Comparison of ENCODE assay signal across 8 mouse cellular contexts in the genomic region with DNA sequence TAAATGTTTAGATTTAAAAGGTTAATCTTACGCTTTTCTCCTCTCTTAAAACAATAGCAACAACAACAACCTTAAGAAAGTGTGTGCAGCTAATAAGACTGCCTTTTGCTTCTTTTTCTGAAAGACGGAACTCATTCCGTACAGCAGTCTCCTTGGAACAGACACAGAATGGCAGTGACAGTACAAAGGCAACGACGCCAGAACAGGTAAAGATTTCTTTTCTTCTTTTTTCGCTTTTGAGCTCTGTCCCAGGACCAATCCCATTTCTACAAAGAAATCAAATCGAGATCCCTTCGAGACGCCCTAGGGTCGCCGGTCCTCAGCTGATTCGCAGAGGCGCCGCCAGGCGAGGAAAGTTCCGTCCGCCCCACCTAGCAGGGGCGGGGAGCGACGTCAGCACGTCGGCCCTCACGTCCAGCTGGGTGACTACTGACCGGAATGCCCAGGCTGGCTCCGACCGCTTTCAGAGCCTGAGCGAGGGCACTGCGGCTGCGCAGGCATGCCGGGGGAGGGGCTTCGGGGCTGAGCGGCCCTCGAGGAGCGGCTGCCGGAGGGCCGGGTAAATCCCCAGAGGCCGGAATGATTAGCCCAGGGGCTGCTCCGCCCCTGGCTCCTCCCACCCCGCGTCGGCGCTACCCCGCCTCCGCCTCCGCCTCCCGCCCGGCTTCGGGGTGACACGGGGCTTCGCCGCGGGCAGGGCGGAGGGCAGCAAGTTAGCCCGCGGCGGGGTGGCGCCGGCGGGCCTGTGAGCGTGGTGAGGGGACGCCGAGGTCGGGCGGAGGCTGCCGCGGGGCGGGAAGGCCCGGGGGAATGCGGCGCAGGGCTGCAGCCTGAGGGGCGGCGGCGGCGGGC. TPM values are rescaled to one million over a fixed set of nuclear protein-coding genes. Genes with fewer than 3 reads are reported as not detected.
DNase-seq lines count a peak whose midpoint lies in the region; ATAC-seq lines count a peak whose summit lies in the region.

TSS of gene Nbeal1 (plus strand) at position 668 of the 852 bp plus-strand sequence.

- intact Hi-C loops in left cerebral cortex, postnatal 14 days (cut with DNase I) = no loop called here

- H3K4me3 ChIP-seq in intestine, embryonic 14.5 days (ENCODE audit: low read depth, low read length) = peak within 1 kb of the TSS; percentile 70

- peaks cover 6% of the 10 kb centered on the region for H3K4me1 ChIP-seq in intestine, embryonic 14.5 days (replicated peaks; ENCODE audit: control insufficient read depth, insufficient read depth, low read length)

- under 1% methylated on average over 62 of the region's 74 CpGs for WGBS in intestine, embryonic 14.5 days

- peak within 1 kb of the TSS; percentile 71 for H3K9ac ChIP-seq in intestine, embryonic 14.5 days (ENCODE audit: low read length)

- no peaks in the 10 kb centered on the region for H3K27me3 ChIP-seq in intestine, embryonic 14.5 days (replicated peaks; ENCODE audit: control insufficient read depth, insufficient read depth, low read length)

- peak; percentile 98 to 99 for DNase-seq in adrenal gland, adult 18-20 months (ENCODE audit: low spot score in 2 of 2)
- DNase-seq in embryo, embryonic 11 days = peak; percentile 98
- DNase-seq in gastrocnemius, postnatal 25 days = peak; percentile 100
- DNase-seq in intestine, embryonic 14.5 days (ENCODE audit: low spot score) = peak; percentile 96
- DNase-seq in left cerebral cortex, postnatal 14 days (ENCODE audit: low spot score in 2 of 2) = peak; percentile 97
- DNase-seq in mesoderm, embryonic 11.5 days (ENCODE audit: low read depth, low spot score) = peak; percentile 99
- peak; percentile 97 for DNase-seq in right cerebral cortex, postnatal 36 days (ENCODE audit: low spot score in 2 of 2)
- peak; percentile 100 for DNase-seq in yolk sac, embryonic 10.5 days (ENCODE audit: low spot score)

- peak; percentile 99 for ATAC-seq in intestine, embryonic 14.5 days (replicated peaks; ENCODE audit: low FRiP score, low TSS enrichment, low read depth)

- H3K4me2 ChIP-seq in intestine, embryonic 14.5 days (ENCODE audit: low read length) = peak within 1 kb of the TSS; percentile 64

- H3K9me3 ChIP-seq in intestine, embryonic 14.5 days (ENCODE audit: control insufficient read depth, low read length) = no peaks in the 10 kb centered on the region

- H3K36me3 ChIP-seq in intestine, embryonic 14.5 days (ENCODE audit: control insufficient read depth, insufficient read depth, low read length) = peaks cover 9% of the 10 kb centered on the region; the same call in 1 of the 2 replicates

- H3K27ac ChIP-seq in intestine, embryonic 14.5 days (ENCODE audit: low read depth) = peak within 1 kb of the TSS; percentile 93

RNA-seq across cellular contexts. Expression of gene Nbeal1, which starts in this region (rescaled TPM):
- total RNA-seq in adrenal gland, adult 18-20 months (2021) = 10 to 100 TPM; 47.7 to 53.6 TPM
- total RNA-seq in gastrocnemius, postnatal 25 days (2021) = 10 to 100 TPM; 21.6 to 24.5 TPM
- polyA plus RNA-seq in intestine, embryonic 14.5 days (2014; fragmentation: Nextera tagmentation; extraction: Ambion mirVana) = 8.0 and 9.9 TPM in 2 replicates
- 10 to 100 TPM; 17.2 to 18.1 TPM for total RNA-seq in left cerebral cortex, postnatal 14 days (2021)

Comparison
In these comparisons a context has a peak if more than half of its experiments do, and no peak if none do; other contexts are left out.
1. Peak in every context shown above with its lines: DNase-seq, ATAC-seq, H3K4me3 ChIP-seq and H3K27ac ChIP-seq.